Mouse (Mus musculus): ENCODE data around the gene Amz2.

DNA sequence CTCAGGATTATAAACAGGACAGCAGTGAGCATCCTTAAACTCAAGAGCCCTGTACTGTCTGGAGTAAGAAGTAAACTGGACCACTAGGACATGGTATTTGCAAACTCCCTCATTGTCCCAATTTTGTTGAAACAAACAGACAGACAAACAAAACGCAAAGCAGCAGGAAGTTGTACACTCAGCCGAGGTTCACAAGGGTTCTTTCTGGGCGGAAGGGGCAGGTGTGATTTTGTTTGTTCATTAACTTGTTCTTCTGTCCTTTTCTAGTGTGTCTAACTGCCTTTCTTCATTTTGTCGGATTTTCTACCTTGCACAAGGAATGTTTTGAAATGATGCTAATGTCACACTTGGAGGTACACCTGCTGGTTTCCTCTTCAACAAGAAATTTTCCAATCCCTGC lies 6.3 kb upstream of the Amz2 start:
- TF ChIP-seq POLR2A (IDR thresholded peaks at IDR 0.05; ENCODE audit: extremely low read depth, insufficient read depth, low read length) (no peak), CTCF (IDR thresholded peaks at IDR 0.05; ENCODE audit: low read depth, low read length) (no peak)
